Mouse (Mus musculus) heart, embryonic 16.5 days (tissue): ENCODE data around the gene Parp9. TPM values are rescaled to one million over a fixed set of nuclear protein-coding genes. Genes with fewer than 3 reads are reported as not detected.
"Not testable (repeated sequence)": the region's sequence is repeated elsewhere in the genome, so short reads cannot be mapped to it uniquely, and the experiment has no call there.

Experiments used
- ATAC-seq: fragments of 200-750 bp; cut with Nextera tagmentation; replicated peaks from 2 replicates; pipeline ENCODE4 v1.8.0; 2017; ENCODE audit warnings: moderate number of reproducible peaks; ENCODE audit not compliant: insufficient read depth, low FRiP score; ENCODE audit errors: extremely low read depth
- H3K27ac ChIP-seq: fragments of 300-500 bp; sonication (generic); 2 replicates; pipeline ENCODE4 v1.5.1; 2014; ENCODE audit warnings: mild to moderate bottlenecking, low read length, control low read depth, moderate library complexity
- H3K27me3 ChIP-seq: fragments of 300-500 bp; sonication (generic); 2 replicates; pipeline ENCODE4 v1.6.1; 2014; ENCODE audit warnings: low read length, mixed read lengths; ENCODE audit not compliant: control insufficient read depth, insufficient read depth
- H3K36me3 ChIP-seq: fragments of 300-500 bp; sonication (generic); 2 replicates; pipeline ENCODE4 v1.6.1; 2014; ENCODE audit not compliant: control insufficient read depth, insufficient read depth
- H3K4me1 ChIP-seq: fragments of 300-500 bp; sonication (generic); 2 replicates; pipeline ENCODE4 v1.6.1; 2014; ENCODE audit warnings: low read length, mixed read lengths; ENCODE audit not compliant: control insufficient read depth, insufficient read depth
- H3K4me2 ChIP-seq: fragments of 300-500 bp; sonication (generic); 2 replicates; pipeline ENCODE4 v1.6.1; 2014; ENCODE audit warnings: low read depth, mild to moderate bottlenecking, control low read depth, low read length
- H3K4me3 ChIP-seq: fragments of 300-500 bp; sonication (generic); 2 replicates; pipeline ENCODE4 v1.5.1; 2014; ENCODE audit warnings: mild to moderate bottlenecking, control low read depth, low read length
- H3K9ac ChIP-seq: fragments of 300-500 bp; sonication (generic); 2 replicates; pipeline ENCODE4 v1.6.1; 2014; ENCODE audit warnings: low read length, control low read depth
- H3K9me3 ChIP-seq: fragments of 300-500 bp; sonication (generic); replicated peaks from 2 replicates; pipeline ENCODE4 v1.6.1; 2016; ENCODE audit warnings: low read length; ENCODE audit not compliant: control insufficient read depth
- WGBS: fragments of 180-500 bp; shearing (Covaris S2); extraction: QIAGEN DNeasy Blood & Tissue Kit; methylation state at CpG from one replicate; pipeline ENCODE4 v1.1.7; 2014; 5-methylcytosine and 5-hydroxymethylcytosine counted together
- polyA plus RNA-seq: library from polyadenylated mRNA; unstranded; fragments of >200 nt; fragmentation: Nextera tagmentation; extraction: Ambion mirVana; gene quantifications from 2 replicates; pipeline ENCODE4 v1.2.1, GENCODE M21; 2015

Parp9 gene
- polyA plus RNA-seq = 11.0 and 15.4 TPM in 2 replicates

GRCm38 (mm10) chr16:35938211-35939151 is at the start of gene Parp9, which contains the start of gene Dtx3l:
Gene Parp9, plus strand, starts transcription at chr16:35938470.
Gene Dtx3l, minus strand, starts transcription at chr16:35939151.
- WGBS = 2% methylated on average over 52 of the region's 52 CpGs
- no peaks in the 10 kb centered on the region for H3K27me3 ChIP-seq
- peak within 1 kb of the TSS; percentile 91 for H3K4me3 ChIP-seq
- peak within 1 kb of the TSS; percentile 97 for H3K4me2 ChIP-seq
- peak within 1 kb of the TSS; percentile 95 for H3K9ac ChIP-seq
- peak; percentile 53 for ATAC-seq
- H3K4me1 ChIP-seq = peaks cover 4% of the 10 kb centered on the region; the same call in 1 of the 2 replicates
- H3K36me3 ChIP-seq = peaks cover 13% of the 10 kb centered on the region
- H3K9me3 ChIP-seq = no peaks in the 10 kb centered on the region
- H3K27ac ChIP-seq = peak within 1 kb of the TSS; percentile 85

- Histone ChIP-seq H3K9me3 (0 out of 2 replicates have a peak, but pooled peaks cover 2% of the 10 kb centered on the region), H3K27ac (no peak overlapping the region), H3K4me2 (no peak overlapping the region), H3K4me3 (no peak overlapping the region), H3K9ac (no peak overlapping the region), H3K36me3 (no peaks in the 10 kb centered on the region), H3K4me1 (no peaks in the 10 kb centered on the region), H3K27me3 (no peaks in the 10 kb centered on the region)
- no peak for ATAC-seq
- 83% methylated on average over 5 of the region's 5 CpGs for WGBS
Observed at GRCm38 (mm10) chr16:35888910-35889309, 49.4 kb upstream of the Parp9 start.

DNA sequence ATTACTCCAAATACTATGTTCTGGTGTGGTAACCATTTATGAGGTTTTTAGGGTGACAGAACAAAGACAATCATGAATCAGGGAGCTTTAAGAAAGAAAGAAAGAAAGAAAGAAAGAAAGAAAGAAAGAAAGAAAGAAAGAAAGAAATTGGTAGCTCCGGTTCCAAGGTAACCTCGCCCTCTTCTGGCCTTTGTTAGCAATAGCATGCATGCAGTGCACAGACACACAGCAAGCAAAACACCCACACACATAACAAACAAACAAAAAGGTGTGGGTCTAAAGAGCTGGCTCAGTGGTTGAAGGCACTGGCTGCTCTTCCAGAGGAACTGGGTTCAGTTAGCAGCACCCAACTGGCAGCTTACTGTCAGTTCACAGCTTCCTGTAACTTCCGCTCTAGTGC is 47.6 kb upstream of the Parp9 start:
- no peak overlapping the region for H3K9ac ChIP-seq
- WGBS = 72% methylated on average over 3 of the region's 3 CpGs
- no peak overlapping the region for H3K4me3 ChIP-seq
- H3K27me3 ChIP-seq = no peaks in the 10 kb centered on the region
- H3K36me3 ChIP-seq = no peaks in the 10 kb centered on the region
- H3K27ac ChIP-seq = no peak overlapping the region
- H3K4me1 ChIP-seq = no peaks in the 10 kb centered on the region
- no peak for ATAC-seq
- 0 out of 2 replicates have a peak, but pooled peaks cover 2% of the 10 kb centered on the region for H3K9me3 ChIP-seq
- no peak overlapping the region for H3K4me2 ChIP-seq

- H3K4me1 ChIP-seq, H3K27me3 ChIP-seq, H3K4me2 ChIP-seq, ATAC-seq, H3K4me3 ChIP-seq, H3K36me3 ChIP-seq, H3K27ac ChIP-seq, H3K9ac ChIP-seq, H3K9me3 ChIP-seq: not testable (repeated sequence)
- 41% methylated on average over 5 of the region's 5 CpGs for WGBS
Observed at GRCm38 (mm10) chr16:35891603-35892002, 46.7 kb upstream of the Parp9 start.

GRCm38 (mm10) chr16:35894997-35895396 is 43.3 kb upstream of the Parp9 start:
- Histone ChIP-seq H3K36me3 (no peaks in the 10 kb centered on the region), H3K27me3 (no peaks in the 10 kb centered on the region), H3K4me1 (no peaks in the 10 kb centered on the region), H3K9ac (no peak overlapping the region), H3K9me3 (no peaks in the 10 kb centered on the region), H3K27ac (no peak overlapping the region), H3K4me3 (no peak overlapping the region), H3K4me2 (no peak overlapping the region)
- ATAC-seq = no peak
- WGBS = 57% methylated on average over 6 of the region's 6 CpGs

DNA sequence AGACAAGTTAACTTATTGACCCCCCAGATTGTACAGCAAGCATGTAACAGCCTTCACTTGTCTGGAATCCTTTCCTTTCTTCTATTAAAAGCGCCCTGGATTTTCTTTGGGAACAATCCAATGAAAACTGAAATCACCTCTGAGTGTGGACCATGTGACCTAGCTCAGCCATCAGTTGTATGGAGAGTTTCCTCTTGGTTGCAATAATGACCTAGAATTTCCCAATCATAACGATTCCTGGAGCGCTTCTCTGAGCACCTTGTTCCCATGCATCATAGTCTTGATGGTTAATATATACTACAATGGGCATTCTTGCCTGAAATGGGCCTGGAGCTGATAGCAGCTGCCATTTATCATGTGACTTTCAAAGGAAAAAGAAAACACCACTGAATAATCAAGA is 37.7 kb upstream of the Parp9 start:
- Histone ChIP-seq H3K4me2 (no peak overlapping the region), H3K4me3 (no peak overlapping the region), H3K9ac (no peak overlapping the region), H3K27ac (no peak overlapping the region), H3K4me1 (no peaks in the 10 kb centered on the region), H3K27me3 (no peaks in the 10 kb centered on the region), H3K9me3 (0 out of 2 replicates have a peak, but pooled peaks cover 4% of the 10 kb centered on the region), H3K36me3 (no peaks in the 10 kb centered on the region)
- WGBS = 81% methylated on average over 3 of the region's 3 CpGs
- no peak for ATAC-seq

- Histone ChIP-seq H3K9ac (no peak overlapping the region), H3K4me1 (0 out of 2 replicates have a peak, but pooled peaks cover 4% of the 10 kb centered on the region), H3K27me3 (no peaks in the 10 kb centered on the region), H3K4me2 (no peak overlapping the region), H3K9me3 (0 out of 2 replicates have a peak, but pooled peaks cover 4% of the 10 kb centered on the region), H3K36me3 (no peaks in the 10 kb centered on the region), H3K4me3 (no peak overlapping the region), H3K27ac (no peak overlapping the region)
- no peak for ATAC-seq
- WGBS = 89% methylated on average over 6 of the region's 6 CpGs
Observed at GRCm38 (mm10) chr16:35903014-35903640, 35.1 kb upstream of the Parp9 start.

GRCm38 (mm10) chr16:35904121-35904736 is 34.0 kb upstream of the Parp9 start:
- WGBS = 72% methylated on average over 4 of the region's 4 CpGs
- Histone ChIP-seq H3K4me2 (no peak overlapping the region), H3K27me3 (no peaks in the 10 kb centered on the region), H3K4me3 (no peak overlapping the region), H3K27ac (no peak overlapping the region), H3K9me3 (0 out of 2 replicates have a peak, but pooled peaks cover 4% of the 10 kb centered on the region), H3K36me3 (no peaks in the 10 kb centered on the region), H3K9ac (no peak overlapping the region), H3K4me1 (0 out of 2 replicates have a peak, but pooled peaks cover 4% of the 10 kb centered on the region)
- no peak for ATAC-seq
